8 mouse cellular contexts compared by ENCODE assay signal in the genomic region with DNA sequence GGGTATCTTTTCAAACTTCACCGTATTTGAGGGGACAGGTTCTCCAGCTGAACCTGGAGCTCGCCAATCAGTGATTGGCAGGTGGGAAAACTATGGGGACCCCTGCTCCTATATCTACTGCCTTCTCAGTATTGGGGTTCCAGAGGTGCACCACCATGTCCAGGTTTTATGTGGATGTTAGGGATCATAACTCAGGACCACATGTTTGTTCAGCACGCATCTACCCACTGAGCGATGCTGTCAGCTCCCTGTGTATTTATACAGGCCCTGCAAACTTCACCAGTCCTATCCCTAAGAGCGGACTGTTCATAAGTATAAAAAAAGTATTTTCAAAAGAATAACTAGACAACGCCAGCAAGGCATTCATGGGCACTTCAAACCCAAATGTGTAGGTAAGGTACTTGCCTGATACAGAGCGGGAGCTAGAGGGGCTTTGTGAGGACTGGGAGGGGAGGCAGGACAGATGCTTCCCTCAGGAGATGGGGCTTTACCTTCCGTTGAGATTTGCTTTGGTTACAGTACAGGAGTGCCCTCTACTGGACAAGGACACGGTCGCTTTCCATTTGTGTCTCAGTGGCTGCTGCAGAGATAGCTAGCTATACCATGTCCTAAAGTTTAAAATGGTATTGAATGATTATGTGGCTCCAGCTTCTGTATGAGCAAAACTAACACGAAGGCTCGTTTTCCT. TPM values are rescaled to one million over a fixed set of nuclear protein-coding genes. Genes with fewer than 3 reads are reported as not detected.
DNase-seq lines count a peak whose midpoint lies in the region; ATAC-seq and TF ChIP-seq lines count a peak whose summit lies in the region.

No protein-coding gene starts in this region.

- H3K4me3 ChIP-seq in liver, adult 2 months (ENCODE audit: insufficient read depth, low read depth, low read length) = no peak overlapping the region
- H3K4me3 ChIP-seq in liver, embryonic 11.5 days (ENCODE audit: low read depth, low read length) = no peak overlapping the region
- no peak overlapping the region for H3K4me3 ChIP-seq in forebrain, embryonic 13.5 days
- H3K4me3 ChIP-seq in kidney, embryonic 16.5 days (ENCODE audit: low read length) = no peak overlapping the region

- H3K36me3 ChIP-seq in liver, adult 2 months (ENCODE audit: control insufficient read depth, insufficient read depth, low read length) = no peaks in the 10 kb centered on the region
- no peaks in the 10 kb centered on the region for H3K36me3 ChIP-seq in liver, embryonic 11.5 days (ENCODE audit: control insufficient read depth, insufficient read depth, low read length)
- no peaks in the 10 kb centered on the region for H3K36me3 ChIP-seq in forebrain, embryonic 13.5 days (ENCODE audit: poor library complexity, severe bottlenecking)
- H3K36me3 ChIP-seq in kidney, embryonic 16.5 days (ENCODE audit: insufficient read depth, low read length) = no peaks in the 10 kb centered on the region

- peak; percentile 69 for TF ChIP-seq CTCF in liver, adult 2 months (IDR thresholded peaks at IDR 0.05; ENCODE audit: low read depth, low read length)

- ATAC-seq in liver, embryonic 11.5 days (replicated peaks; ENCODE audit: low FRiP score) = no peak; the same call in 1 of the 2 replicates
- ATAC-seq in forebrain, embryonic 13.5 days = peak; percentile 87
- peak; percentile 70; the same call in 1 of the 2 replicates for ATAC-seq in kidney, embryonic 16.5 days (ENCODE audit: low FRiP score, low TSS enrichment)

- H3K9ac ChIP-seq in liver, adult 2 months (ENCODE audit: low read depth, low read length) = no peak overlapping the region
- no peak overlapping the region for H3K9ac ChIP-seq in liver, embryonic 11.5 days (ENCODE audit: low read depth, low read length)
- H3K9ac ChIP-seq in forebrain, embryonic 13.5 days = no peak overlapping the region
- no peak overlapping the region for H3K9ac ChIP-seq in kidney, embryonic 16.5 days (replicated peaks; ENCODE audit: low read length)

- no peak for TF ChIP-seq POLR2A in liver, adult 2 months (IDR thresholded peaks at IDR 0.05; ENCODE audit: extremely low read depth, insufficient read depth, low read length)

- H3K79me2 ChIP-seq in liver, adult 2 months (ENCODE audit: control insufficient read depth, insufficient read depth, low read length) = no peaks in the 10 kb centered on the region

- no peak overlapping the region for H3K27ac ChIP-seq in liver, adult 2 months (replicated peaks; ENCODE audit: insufficient read depth, low read depth, low read length)
- H3K27ac ChIP-seq in liver, embryonic 11.5 days (ENCODE audit: low read depth, low read length) = no peak overlapping the region
- no peak overlapping the region for H3K27ac ChIP-seq in forebrain, embryonic 13.5 days
- no peak overlapping the region for H3K27ac ChIP-seq in kidney, embryonic 16.5 days (ENCODE audit: low read length)

- no peaks in the 10 kb centered on the region for H3K9me3 ChIP-seq in liver, embryonic 11.5 days (ENCODE audit: control insufficient read depth, low read length)
- no peaks in the 10 kb centered on the region for H3K9me3 ChIP-seq in forebrain, embryonic 13.5 days (replicated peaks)
- H3K9me3 ChIP-seq in kidney, embryonic 16.5 days (ENCODE audit: low read length) = 0 out of 2 replicates have a peak, but pooled peaks cover 5% of the 10 kb centered on the region

- no peak overlapping the region for H3K4me2 ChIP-seq in liver, embryonic 11.5 days
- no peak overlapping the region for H3K4me2 ChIP-seq in forebrain, embryonic 13.5 days
- no peak overlapping the region for H3K4me2 ChIP-seq in kidney, embryonic 16.5 days (replicated peaks; ENCODE audit: low read depth, low read length)

- no peaks in the 10 kb centered on the region for H3K27me3 ChIP-seq in liver, adult 2 months (ENCODE audit: control insufficient read depth, insufficient read depth, low read length)
- H3K27me3 ChIP-seq in liver, embryonic 11.5 days (replicated peaks; ENCODE audit: control insufficient read depth, insufficient read depth, low read length) = no peaks in the 10 kb centered on the region
- no peaks in the 10 kb centered on the region for H3K27me3 ChIP-seq in forebrain, embryonic 13.5 days
- H3K27me3 ChIP-seq in kidney, embryonic 16.5 days (ENCODE audit: insufficient read depth, low read length) = no peaks in the 10 kb centered on the region

- H3K4me1 ChIP-seq in liver, adult 2 months (ENCODE audit: control insufficient read depth, insufficient read depth, low read length) = no peaks in the 10 kb centered on the region
- no peaks in the 10 kb centered on the region for H3K4me1 ChIP-seq in liver, embryonic 11.5 days (replicated peaks; ENCODE audit: control insufficient read depth, insufficient read depth, low read length)
- no peaks in the 10 kb centered on the region for H3K4me1 ChIP-seq in forebrain, embryonic 13.5 days
- H3K4me1 ChIP-seq in kidney, embryonic 16.5 days (ENCODE audit: insufficient read depth, low read length) = no peaks in the 10 kb centered on the region

- peak; percentile 56 for DNase-seq in liver, adult 2 months (ENCODE audit: extremely low read depth, low read depth, low spot score)
- no peak for DNase-seq in liver, embryonic 11.5 days (ENCODE audit: low spot score)
- DNase-seq in adrenal gland, postnatal 25 days = peak; percentile 14
- peak; percentile 73 for DNase-seq in lung, postnatal 10 days
- peak; percentile 42 to 46 for DNase-seq in right cerebral cortex, adult 2 months (ENCODE audit: low spot score in 2 of 2)
- DNase-seq in ovary, postnatal 36 days (ENCODE audit: low spot score) = no peak

- WGBS in liver, adult 2 months = 37% methylated on average over 12 of the region's 12 CpGs
- WGBS in liver, embryonic 11.5 days = 43% methylated on average over 12 of the region's 12 CpGs
- 45% methylated on average over 12 of the region's 12 CpGs for WGBS in forebrain, embryonic 13.5 days
- 42% methylated on average over 12 of the region's 12 CpGs for WGBS in kidney, embryonic 16.5 days

RNA-seq across cellular contexts. Expression of a gene that starts 9.0 kb away (rescaled TPM):
- total RNA-seq in liver, adult 2 months (2014; rRNA removed) = 38.4 and 104 TPM in 2 replicates
- 6.8 and 13.6 TPM in 2 replicates for polyA plus RNA-seq in liver, adult 2 months (2012; rRNA removed)
- polyA plus RNA-seq in liver, embryonic 11.5 days (2014; fragmentation: Nextera tagmentation; extraction: Ambion mirVana) = 4.3 and 5.4 TPM in 2 replicates
- total RNA-seq in adrenal gland, postnatal 25 days (2021) = 1.00 TPM in 1 of 2 replicates, not detected in the other
- 0.81 TPM in 1 of 2 replicates, not detected in the other for polyA plus RNA-seq in forebrain, embryonic 13.5 days (2015; fragmentation: Nextera tagmentation; extraction: Ambion mirVana)
- 0.34 TPM in 1 of 2 replicates, not detected in the other for polyA plus RNA-seq in kidney, embryonic 16.5 days (2015; fragmentation: Nextera tagmentation; extraction: Ambion mirVana)

RNA-seq across cellular contexts. Expression of a gene that starts 15.3 kb away (rescaled TPM):
- not detected in 2 replicates for total RNA-seq in liver, adult 2 months (2014; rRNA removed)
- polyA plus RNA-seq in liver, adult 2 months (2012; rRNA removed) = not detected in 2 replicates
- polyA plus RNA-seq in liver, embryonic 11.5 days (2014; fragmentation: Nextera tagmentation; extraction: Ambion mirVana) = not detected in 2 replicates
- not detected in 2 replicates for total RNA-seq in adrenal gland, postnatal 25 days (2021)
- not detected in 2 replicates for polyA plus RNA-seq in forebrain, embryonic 13.5 days (2015; fragmentation: Nextera tagmentation; extraction: Ambion mirVana)
- polyA plus RNA-seq in kidney, embryonic 16.5 days (2015; fragmentation: Nextera tagmentation; extraction: Ambion mirVana) = not detected in 2 replicates

RNA-seq across cellular contexts. Expression of a gene that starts 20.1 kb away (rescaled TPM):
- 21.7 and 22.8 TPM in 2 replicates for total RNA-seq in liver, adult 2 months (2014; rRNA removed)
- 11.3 and 12.1 TPM in 2 replicates for polyA plus RNA-seq in liver, adult 2 months (2012; rRNA removed)
- 123 and 134 TPM in 2 replicates for polyA plus RNA-seq in liver, embryonic 11.5 days (2014; fragmentation: Nextera tagmentation; extraction: Ambion mirVana)
- 42.8 and 52.2 TPM in 2 replicates for total RNA-seq in adrenal gland, postnatal 25 days (2021)
- polyA plus RNA-seq in forebrain, embryonic 13.5 days (2015; fragmentation: Nextera tagmentation; extraction: Ambion mirVana) = 112 and 136 TPM in 2 replicates
- polyA plus RNA-seq in kidney, embryonic 16.5 days (2015; fragmentation: Nextera tagmentation; extraction: Ambion mirVana) = 85.2 and 87.2 TPM in 2 replicates

Comparison
In these comparisons a context has a peak if more than half of its experiments do, and no peak if none do; other contexts are left out.
1. DNase-seq: peak in liver, adult 2 months (single experiment), adrenal gland, postnatal 25 days (single experiment), lung, postnatal 10 days (single experiment) and right cerebral cortex, adult 2 months (2 of 2); none in liver, embryonic 11.5 days (single experiment) and ovary, postnatal 36 days (single experiment).